Mouse (Mus musculus) heart, embryonic 16.5 days (tissue): Measurements from ENCODE around the gene Aipl1. TPM values are rescaled to one million over a fixed set of nuclear protein-coding genes. Genes with fewer than 3 reads are reported as not detected.
A peak's percentile ranks its signal among the peaks of the same experiment; 100 is the strongest.
"Not testable (repeated sequence)": the region's sequence is repeated elsewhere in the genome, so short reads cannot be mapped to it uniquely, and the experiment has no call there.

Experiments
- ATAC-seq: fragments of 200-750 bp; cut with Nextera tagmentation; replicated peaks from 2 replicates; pipeline ENCODE4 v1.8.0; 2017; ENCODE audit warnings: moderate number of reproducible peaks; ENCODE audit not compliant: insufficient read depth, low FRiP score; ENCODE audit errors: extremely low read depth
- H3K27ac ChIP-seq: fragments of 300-500 bp; sonication (generic); 2 replicates; pipeline ENCODE4 v1.5.1; 2014; ENCODE audit warnings: mild to moderate bottlenecking, low read length, control low read depth, moderate library complexity
- H3K27me3 ChIP-seq: fragments of 300-500 bp; sonication (generic); 2 replicates; pipeline ENCODE4 v1.6.1; 2014; ENCODE audit warnings: low read length, mixed read lengths; ENCODE audit not compliant: control insufficient read depth, insufficient read depth
- H3K36me3 ChIP-seq: fragments of 300-500 bp; sonication (generic); 2 replicates; pipeline ENCODE4 v1.6.1; 2014; ENCODE audit not compliant: control insufficient read depth, insufficient read depth
- H3K4me1 ChIP-seq: fragments of 300-500 bp; sonication (generic); 2 replicates; pipeline ENCODE4 v1.6.1; 2014; ENCODE audit warnings: low read length, mixed read lengths; ENCODE audit not compliant: control insufficient read depth, insufficient read depth
- H3K4me2 ChIP-seq: fragments of 300-500 bp; sonication (generic); 2 replicates; pipeline ENCODE4 v1.6.1; 2014; ENCODE audit warnings: low read depth, mild to moderate bottlenecking, control low read depth, low read length
- H3K4me3 ChIP-seq: fragments of 300-500 bp; sonication (generic); 2 replicates; pipeline ENCODE4 v1.5.1; 2014; ENCODE audit warnings: mild to moderate bottlenecking, control low read depth, low read length
- H3K9ac ChIP-seq: fragments of 300-500 bp; sonication (generic); 2 replicates; pipeline ENCODE4 v1.6.1; 2014; ENCODE audit warnings: low read length, control low read depth
- H3K9me3 ChIP-seq: fragments of 300-500 bp; sonication (generic); replicated peaks from 2 replicates; pipeline ENCODE4 v1.6.1; 2016; ENCODE audit warnings: low read length; ENCODE audit not compliant: control insufficient read depth
- WGBS: fragments of 180-500 bp; shearing (Covaris S2); extraction: QIAGEN DNeasy Blood & Tissue Kit; methylation state at CpG from one replicate; pipeline ENCODE4 v1.1.7; 2014; 5-methylcytosine and 5-hydroxymethylcytosine counted together
- polyA plus RNA-seq: library from polyadenylated mRNA; unstranded; fragments of >200 nt; fragmentation: Nextera tagmentation; extraction: Ambion mirVana; gene quantifications from 2 replicates; pipeline ENCODE4 v1.2.1, GENCODE M21; 2015

The Aipl1 gene
- polyA plus RNA-seq, 1 experiment from 2014 or later: 0.12 TPM

GRCm38 (mm10) chr11:72000194-72000593 is 37.1 kb downstream of the Aipl1 start:
- Histone ChIP-seq H3K4me3 (no peak overlapping the region), H3K9me3 (no peaks in the 10 kb centered on the region; the same call in 1 of the 2 replicates), H3K4me1 (peaks cover 7% of the 10 kb centered on the region; the same call in 1 of the 2 replicates), H3K27ac (no peak overlapping the region), H3K9ac (no peak overlapping the region), H3K36me3 (no peaks in the 10 kb centered on the region), H3K4me2 (no peak overlapping the region), H3K27me3 (peaks cover 4% of the 10 kb centered on the region; the same call in 1 of the 2 replicates)
- 79% methylated on average over 6 of the region's 6 CpGs for WGBS
- ATAC-seq: no peak

- peak overlapping the region; percentile 27; the same call in 1 of the 2 replicates for H3K4me2 ChIP-seq
- peaks cover 7% of the 10 kb centered on the region; the same call in 1 of the 2 replicates for H3K4me1 ChIP-seq
- H3K36me3 ChIP-seq: no peaks in the 10 kb centered on the region
- no peak overlapping the region for H3K4me3 ChIP-seq
- no peaks in the 10 kb centered on the region; the same call in none of the 2 replicates for H3K9me3 ChIP-seq
- H3K27me3 ChIP-seq: peaks cover 4% of the 10 kb centered on the region; the same call in 1 of the 2 replicates
- no peak for ATAC-seq
- no peak overlapping the region for H3K27ac ChIP-seq
- H3K9ac ChIP-seq: no peak overlapping the region
- 26% methylated on average over 11 of the region's 11 CpGs for WGBS
Observed at GRCm38 (mm10) chr11:71996805-71997204, 40.5 kb downstream of the Aipl1 start.

DNA sequence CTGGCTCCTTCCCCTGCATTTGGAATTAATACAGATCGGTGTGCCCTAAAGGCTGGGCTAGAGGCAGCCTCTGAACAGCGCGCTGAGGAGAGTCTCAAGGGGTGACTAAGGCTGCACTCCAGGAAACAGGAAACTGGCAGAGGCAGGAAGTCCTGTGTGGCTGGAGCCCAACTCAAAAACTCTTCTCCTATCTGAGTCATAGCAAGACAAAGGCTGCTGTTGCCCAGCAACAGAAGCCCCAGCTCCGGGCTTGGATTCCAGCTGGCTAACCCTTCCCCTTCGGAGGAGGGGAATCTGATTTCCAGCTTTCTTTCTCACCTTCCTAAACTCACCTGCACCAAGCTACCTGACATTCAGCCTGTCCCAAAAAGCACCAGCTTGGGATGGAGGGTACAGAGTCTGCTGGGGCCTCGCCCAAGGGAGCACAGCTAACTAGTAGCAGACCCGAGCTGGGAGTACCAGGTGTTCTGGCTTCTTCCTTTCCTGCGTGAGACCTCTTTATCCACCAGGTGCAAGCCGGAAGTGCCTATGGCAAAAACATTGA is 41.3 kb downstream of the Aipl1 start:
- H3K9me3 ChIP-seq: no peaks in the 10 kb centered on the region; the same call in none of the 2 replicates
- peak overlapping the region; percentile 10; the same call in 1 of the 2 replicates for H3K4me3 ChIP-seq
- no peaks in the 10 kb centered on the region for H3K36me3 ChIP-seq
- H3K4me2 ChIP-seq: peak overlapping the region; percentile 56
- H3K27me3 ChIP-seq: peaks cover 4% of the 10 kb centered on the region; the same call in 1 of the 2 replicates
- H3K9ac ChIP-seq: peak overlapping the region; percentile 47; the same call in 1 of the 2 replicates
- H3K4me1 ChIP-seq: peaks cover 7% of the 10 kb centered on the region; the same call in 1 of the 2 replicates
- peak overlapping the region; percentile 66 for H3K27ac ChIP-seq
- WGBS: 14% methylated on average over 9 of the region's 9 CpGs
- peak; percentile 90 for ATAC-seq

DNA sequence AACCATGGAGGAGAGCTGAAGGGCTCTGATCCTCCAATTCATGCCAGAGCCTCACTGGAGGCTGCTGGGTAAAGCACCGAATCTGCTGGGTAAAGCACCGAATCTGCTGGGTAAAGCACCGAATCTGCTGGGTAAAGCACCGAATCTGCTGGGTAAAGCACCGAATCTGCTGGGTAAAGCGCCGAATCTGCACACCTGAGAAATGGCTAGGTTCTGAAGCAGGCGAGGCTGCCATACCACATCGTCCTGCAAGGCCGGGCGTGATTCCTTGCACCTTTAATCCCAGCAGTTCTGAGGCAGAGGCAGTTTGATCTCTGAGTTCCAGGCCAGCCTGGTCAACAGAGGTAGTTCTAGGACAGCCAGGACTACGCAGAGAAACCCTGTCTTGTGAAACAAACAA is 44.9 kb downstream of the Aipl1 start:
- no peak overlapping the region for H3K4me2 ChIP-seq
- no peak overlapping the region for H3K27ac ChIP-seq
- WGBS: 88% methylated on average over 12 of the region's 12 CpGs
- no peaks in the 10 kb centered on the region for H3K36me3 ChIP-seq
- H3K4me1 ChIP-seq: peaks cover 7% of the 10 kb centered on the region; the same call in 1 of the 2 replicates
- no peak for ATAC-seq
- no peak overlapping the region for H3K9ac ChIP-seq
- H3K9me3 ChIP-seq: no peaks in the 10 kb centered on the region; the same call in none of the 2 replicates
- no peak overlapping the region for H3K4me3 ChIP-seq
- H3K27me3 ChIP-seq: 0 out of 2 replicates have a peak, but pooled peaks cover under 1% of the 10 kb centered on the region

GRCm38 (mm10) chr11:71991541-71991940 is 45.8 kb downstream of the Aipl1 start:
- H3K9me3 ChIP-seq: no peaks in the 10 kb centered on the region; the same call in none of the 2 replicates
- no peaks in the 10 kb centered on the region for H3K27me3 ChIP-seq
- no peak for ATAC-seq
- 21% methylated on average over 5 of the region's 5 CpGs for WGBS
- no peaks in the 10 kb centered on the region for H3K36me3 ChIP-seq
- H3K4me2 ChIP-seq: no peak overlapping the region
- peaks cover 4% of the 10 kb centered on the region; the same call in 1 of the 2 replicates for H3K4me1 ChIP-seq
- no peak overlapping the region for H3K27ac ChIP-seq
- H3K9ac ChIP-seq: no peak overlapping the region
- H3K4me3 ChIP-seq: no peak overlapping the region

DNA sequence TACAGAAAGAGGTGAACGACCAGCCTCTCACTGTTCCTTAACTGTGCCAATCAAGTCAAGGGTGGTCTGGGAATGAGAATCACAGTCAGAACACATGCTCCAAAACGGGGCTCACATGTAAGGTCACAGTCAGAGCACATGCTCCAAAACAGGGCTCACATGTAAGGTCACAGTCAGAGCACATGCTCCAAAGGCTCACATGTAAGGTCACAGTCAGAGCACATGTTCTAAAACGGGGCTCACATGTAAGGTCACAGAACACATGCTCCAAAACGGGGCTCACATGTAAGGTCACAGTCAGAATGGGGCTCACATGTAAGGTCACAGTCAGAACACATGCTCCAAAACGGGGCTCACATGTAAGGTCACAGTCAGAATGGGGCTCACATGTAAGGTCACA is 47.9 kb downstream of the Aipl1 start:
- WGBS: 63% methylated on average over 5 of the region's 5 CpGs
- H3K27me3 ChIP-seq, H3K9ac ChIP-seq, H3K4me1 ChIP-seq, H3K36me3 ChIP-seq, H3K27ac ChIP-seq, H3K4me2 ChIP-seq, H3K9me3 ChIP-seq, H3K4me3 ChIP-seq, ATAC-seq: not testable (repeated sequence)

DNA sequence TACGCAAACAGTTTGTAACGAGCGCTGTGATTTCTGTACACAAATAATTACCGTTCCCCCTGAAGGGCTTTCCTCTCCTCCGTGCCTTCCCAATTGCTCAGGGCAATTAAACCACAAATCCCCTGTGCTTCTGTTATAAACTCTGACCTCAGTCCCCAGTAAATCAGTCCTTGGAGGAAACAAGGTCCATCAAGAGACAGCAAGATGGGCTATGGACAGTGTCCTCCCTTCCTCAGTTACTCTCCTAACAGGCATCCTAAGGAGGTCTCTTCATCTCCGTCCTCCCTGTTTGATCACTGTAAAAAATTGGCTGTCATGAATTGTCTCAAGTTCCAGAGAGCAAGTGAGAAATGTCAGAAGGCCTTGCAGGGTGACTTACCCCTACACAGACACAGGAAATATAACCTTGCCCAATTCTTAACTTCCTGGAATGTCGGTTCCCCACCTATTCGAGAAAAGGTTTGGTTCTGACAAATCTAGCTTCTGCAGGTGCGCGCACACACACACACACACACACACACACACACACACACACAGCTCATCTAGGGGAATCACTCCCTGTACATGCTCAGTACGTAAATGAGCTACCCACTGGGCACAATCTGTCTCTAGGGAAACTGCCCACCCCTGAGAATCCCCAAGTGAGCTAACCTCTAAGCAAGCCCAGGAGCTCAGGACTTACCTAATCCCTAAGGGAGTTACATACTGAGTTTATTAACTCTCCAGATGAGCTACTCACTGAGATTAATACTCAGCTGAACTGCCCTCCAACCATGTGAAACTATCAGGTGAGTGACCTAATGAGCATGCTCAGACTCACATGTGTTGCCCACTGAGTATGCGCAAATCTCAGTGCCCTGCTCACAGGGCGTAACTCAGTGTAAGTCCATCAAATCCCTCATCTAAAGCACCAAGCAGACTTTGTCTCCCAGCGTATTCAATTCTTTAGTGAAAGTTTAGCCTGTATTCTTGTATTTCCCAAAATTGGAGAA is 49.9 kb downstream of the Aipl1 start:
- Histone ChIP-seq H3K4me2 (no peak overlapping the region), H3K27me3 (no peaks in the 10 kb centered on the region), H3K27ac (no peak overlapping the region), H3K36me3 (no peaks in the 10 kb centered on the region), H3K4me3 (no peak overlapping the region), H3K9ac (no peak overlapping the region), H3K9me3 (no peaks in the 10 kb centered on the region), H3K4me1 (no peaks in the 10 kb centered on the region)
- WGBS: 79% methylated on average over 14 of the region's 14 CpGs
- no peak for ATAC-seq

GRCm38 (mm10) chr11:71985783-71986182 is 51.5 kb downstream of the Aipl1 start:
- Histone ChIP-seq H3K36me3 (no peaks in the 10 kb centered on the region), H3K4me2 (no peak overlapping the region), H3K4me3 (no peak overlapping the region), H3K4me1 (no peaks in the 10 kb centered on the region), H3K9me3 (no peaks in the 10 kb centered on the region), H3K27me3 (no peaks in the 10 kb centered on the region), H3K27ac (no peak overlapping the region), H3K9ac (no peak overlapping the region)
- 77% methylated on average over 2 of the region's 2 CpGs for WGBS
- no peak for ATAC-seq
